Mouse (Mus musculus): ENCODE data around the gene Sox10. TPM values are rescaled to one million over a fixed set of nuclear protein-coding genes. Genes with fewer than 3 reads are reported as not detected.

Sox10 gene
- polyA plus RNA-seq (2015; fragmentation: Nextera tagmentation; extraction: Ambion mirVana): 2.0 and 2.2 TPM in 2 replicates

GRCm38 (mm10) chr15:79165140-79165539, at the start of gene Sox10:
Gene Sox10 (minus strand): TSS chr15:79165240.
- Histone ChIP-seq H3K4me2 (ENCODE audit: low read length) (no peak within 1 kb of the TSS), H3K9ac (replicated peaks; ENCODE audit: low read depth, low read length) (peak within 1 kb of the TSS; percentile 13; the same call in 1 of the 2 replicates), H3K36me3 (ENCODE audit: control insufficient read depth, insufficient read depth) (no peaks in the 10 kb centered on the region), H3K27ac (ENCODE audit: low read length) (no peak within 1 kb of the TSS), H3K27me3 (replicated peaks; ENCODE audit: control insufficient read depth, insufficient read depth, low read length) (peaks cover 32% of the 10 kb centered on the region), H3K4me3 (replicated peaks; ENCODE audit: low read length) (no peak within 1 kb of the TSS), H3K9me3 (ENCODE audit: control insufficient read depth, low read length) (no peaks in the 10 kb centered on the region), H3K4me1 (replicated peaks; ENCODE audit: control insufficient read depth, insufficient read depth, low read length) (peaks cover 4% of the 10 kb centered on the region; the same call in 1 of the 2 replicates)
- ATAC-seq: no peak
- WGBS: 43% methylated on average over 5 of the region's 5 CpGs

- H3K27me3 ChIP-seq (replicated peaks; ENCODE audit: control insufficient read depth, insufficient read depth, low read length): no peaks in the 10 kb centered on the region
- no peaks in the 10 kb centered on the region for H3K4me1 ChIP-seq (replicated peaks; ENCODE audit: control insufficient read depth, insufficient read depth, low read length)
- no peak overlapping the region for H3K4me2 ChIP-seq (ENCODE audit: low read length)
- H3K36me3 ChIP-seq (ENCODE audit: control insufficient read depth, insufficient read depth): no peaks in the 10 kb centered on the region
- H3K27ac ChIP-seq (ENCODE audit: low read length): no peak overlapping the region
- no peak for ATAC-seq
- no peak overlapping the region for H3K9ac ChIP-seq (replicated peaks; ENCODE audit: low read depth, low read length)
- H3K4me3 ChIP-seq (replicated peaks; ENCODE audit: low read length): no peak overlapping the region
- H3K9me3 ChIP-seq (ENCODE audit: control insufficient read depth, low read length): no peaks in the 10 kb centered on the region
- 78% methylated on average over 6 of the region's 6 CpGs for WGBS
These were observed 48.6 kb upstream of the Sox10 start for GRCm38 (mm10) chr15:79213591-79213990.

- Histone ChIP-seq H3K27me3 (replicated peaks; ENCODE audit: control insufficient read depth, insufficient read depth, low read length) (no peaks in the 10 kb centered on the region), H3K4me3 (replicated peaks; ENCODE audit: low read length) (no peak overlapping the region), H3K9ac (replicated peaks; ENCODE audit: low read depth, low read length) (no peak overlapping the region), H3K27ac (ENCODE audit: low read length) (no peak overlapping the region), H3K4me2 (ENCODE audit: low read length) (no peak overlapping the region), H3K4me1 (replicated peaks; ENCODE audit: control insufficient read depth, insufficient read depth, low read length) (no peaks in the 10 kb centered on the region), H3K36me3 (ENCODE audit: control insufficient read depth, insufficient read depth) (no peaks in the 10 kb centered on the region), H3K9me3 (ENCODE audit: control insufficient read depth, low read length) (no peaks in the 10 kb centered on the region)
- ATAC-seq: no peak
- 75% methylated on average over 26 of the region's 26 CpGs for WGBS
These were observed 47.9 kb upstream of the Sox10 start for GRCm38 (mm10) chr15:79212750-79213446.

- no peaks in the 10 kb centered on the region for H3K9me3 ChIP-seq (ENCODE audit: control insufficient read depth, low read length)
- no peaks in the 10 kb centered on the region for H3K27me3 ChIP-seq (replicated peaks; ENCODE audit: control insufficient read depth, insufficient read depth, low read length)
- no peak overlapping the region for H3K27ac ChIP-seq (ENCODE audit: low read length)
- H3K9ac ChIP-seq (replicated peaks; ENCODE audit: low read depth, low read length): no peak overlapping the region
- WGBS: 68% methylated on average over 2 of the region's 2 CpGs
- ATAC-seq: no peak
- H3K4me3 ChIP-seq (replicated peaks; ENCODE audit: low read length): no peak overlapping the region
- no peaks in the 10 kb centered on the region for H3K4me1 ChIP-seq (replicated peaks; ENCODE audit: control insufficient read depth, insufficient read depth, low read length)
- no peak overlapping the region for H3K4me2 ChIP-seq (ENCODE audit: low read length)
- H3K36me3 ChIP-seq (ENCODE audit: control insufficient read depth, insufficient read depth): no peaks in the 10 kb centered on the region
These were observed 45.3 kb upstream of the Sox10 start for GRCm38 (mm10) chr15:79210357-79210756.

GRCm38 (mm10) chr15:79208758-79209439, 43.9 kb upstream of the Sox10 start:
- 79% methylated on average over 27 of the region's 27 CpGs for WGBS
- no peak for ATAC-seq
- no peaks in the 10 kb centered on the region for H3K36me3 ChIP-seq (ENCODE audit: control insufficient read depth, insufficient read depth)
- no peaks in the 10 kb centered on the region for H3K4me1 ChIP-seq (replicated peaks; ENCODE audit: control insufficient read depth, insufficient read depth, low read length)
- H3K4me2 ChIP-seq (ENCODE audit: low read length): no peak overlapping the region
- no peak overlapping the region for H3K9ac ChIP-seq (replicated peaks; ENCODE audit: low read depth, low read length)
- H3K27ac ChIP-seq (ENCODE audit: low read length): no peak overlapping the region
- H3K27me3 ChIP-seq (replicated peaks; ENCODE audit: control insufficient read depth, insufficient read depth, low read length): no peaks in the 10 kb centered on the region
- H3K9me3 ChIP-seq (ENCODE audit: control insufficient read depth, low read length): no peaks in the 10 kb centered on the region
- no peak overlapping the region for H3K4me3 ChIP-seq (replicated peaks; ENCODE audit: low read length)

GRCm38 (mm10) chr15:79208211-79208610, 43.2 kb upstream of the Sox10 start:
- H3K27me3 ChIP-seq (replicated peaks; ENCODE audit: control insufficient read depth, insufficient read depth, low read length): no peaks in the 10 kb centered on the region
- no peak overlapping the region for H3K9ac ChIP-seq (replicated peaks; ENCODE audit: low read depth, low read length)
- no peak for ATAC-seq
- H3K4me2 ChIP-seq (ENCODE audit: low read length): no peak overlapping the region
- H3K4me1 ChIP-seq (replicated peaks; ENCODE audit: control insufficient read depth, insufficient read depth, low read length): no peaks in the 10 kb centered on the region
- 77% methylated on average over 6 of the region's 6 CpGs for WGBS
- H3K9me3 ChIP-seq (ENCODE audit: control insufficient read depth, low read length): no peaks in the 10 kb centered on the region
- no peak overlapping the region for H3K4me3 ChIP-seq (replicated peaks; ENCODE audit: low read length)
- no peaks in the 10 kb centered on the region for H3K36me3 ChIP-seq (ENCODE audit: control insufficient read depth, insufficient read depth)
- no peak overlapping the region for H3K27ac ChIP-seq (ENCODE audit: low read length)

GRCm38 (mm10) chr15:79202575-79202974, 37.5 kb upstream of the Sox10 start:
- Histone ChIP-seq H3K27me3 (replicated peaks; ENCODE audit: control insufficient read depth, insufficient read depth, low read length) (no peaks in the 10 kb centered on the region), H3K9ac (replicated peaks; ENCODE audit: low read depth, low read length) (no peak overlapping the region; the same call in 1 of the 2 replicates), H3K9me3 (ENCODE audit: control insufficient read depth, low read length) (no peaks in the 10 kb centered on the region), H3K4me1 (replicated peaks; ENCODE audit: control insufficient read depth, insufficient read depth, low read length) (peaks cover 18% of the 10 kb centered on the region), H3K36me3 (ENCODE audit: control insufficient read depth, insufficient read depth) (no peaks in the 10 kb centered on the region), H3K4me2 (ENCODE audit: low read length) (no peak overlapping the region), H3K4me3 (replicated peaks; ENCODE audit: low read length) (no peak overlapping the region), H3K27ac (ENCODE audit: low read length) (no peak overlapping the region)
- ATAC-seq: peak; percentile 67
- WGBS: 48% methylated on average over 10 of the region's 10 CpGs

- Histone ChIP-seq H3K27ac (ENCODE audit: low read length) (peak overlapping the region; percentile 41; the same call in 1 of the 2 replicates), H3K9ac (replicated peaks; ENCODE audit: low read depth, low read length) (peak overlapping the region; percentile 28), H3K9me3 (ENCODE audit: control insufficient read depth, low read length) (no peaks in the 10 kb centered on the region), H3K27me3 (replicated peaks; ENCODE audit: control insufficient read depth, insufficient read depth, low read length) (no peaks in the 10 kb centered on the region), H3K36me3 (ENCODE audit: control insufficient read depth, insufficient read depth) (no peaks in the 10 kb centered on the region), H3K4me3 (replicated peaks; ENCODE audit: low read length) (no peak overlapping the region), H3K4me2 (ENCODE audit: low read length) (no peak overlapping the region), H3K4me1 (replicated peaks; ENCODE audit: control insufficient read depth, insufficient read depth, low read length) (peaks cover 18% of the 10 kb centered on the region)
- WGBS: 9% methylated on average over 13 of the region's 13 CpGs
- ATAC-seq: peak; percentile 62
These were observed 36.6 kb upstream of the Sox10 start for GRCm38 (mm10) chr15:79201491-79202150.

GRCm38 (mm10) chr15:79199390-79199976, 34.4 kb upstream of the Sox10 start:
- H3K4me1 ChIP-seq (replicated peaks; ENCODE audit: control insufficient read depth, insufficient read depth, low read length): peaks cover 18% of the 10 kb centered on the region
- ATAC-seq: no peak
- no peaks in the 10 kb centered on the region for H3K9me3 ChIP-seq (ENCODE audit: control insufficient read depth, low read length)
- WGBS: 92% methylated on average over 12 of the region's 12 CpGs
- no peak overlapping the region for H3K9ac ChIP-seq (replicated peaks; ENCODE audit: low read depth, low read length)
- no peak overlapping the region for H3K4me2 ChIP-seq (ENCODE audit: low read length)
- H3K27me3 ChIP-seq (replicated peaks; ENCODE audit: control insufficient read depth, insufficient read depth, low read length): no peaks in the 10 kb centered on the region
- H3K4me3 ChIP-seq (replicated peaks; ENCODE audit: low read length): no peak overlapping the region
- H3K36me3 ChIP-seq (ENCODE audit: control insufficient read depth, insufficient read depth): no peaks in the 10 kb centered on the region
- H3K27ac ChIP-seq (ENCODE audit: low read length): no peak overlapping the region
